Mouse (Mus musculus): ENCODE results near the gene Ccnt2. TPM values are rescaled to one million over a fixed set of nuclear protein-coding genes. Genes with fewer than 3 reads are reported as not detected.

Ccnt2 gene
- polyA plus RNA-seq, 1 experiment from 2014 or later = 24.7 TPM

DNA sequence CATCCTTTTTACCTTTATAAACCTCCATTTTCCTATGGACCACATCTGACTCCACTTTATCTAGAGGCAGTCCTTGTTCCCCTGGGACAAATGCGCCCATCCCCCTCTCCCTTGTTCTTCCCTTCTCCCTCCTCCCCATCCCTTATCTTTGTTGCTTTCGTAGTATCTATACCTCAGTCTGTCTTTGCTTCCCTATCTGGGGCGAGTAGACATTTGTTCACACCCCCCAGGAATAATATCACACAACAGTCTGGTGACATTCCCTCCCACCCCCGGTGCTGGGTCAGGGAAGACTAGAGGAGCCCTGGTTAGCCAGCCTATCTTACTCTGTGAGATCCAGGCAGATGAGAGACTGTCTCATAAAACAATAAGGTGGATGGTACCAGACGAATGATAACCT is 71.5 kb downstream of the Ccnt2 start:
- Histone ChIP-seq H3K36me3 (ENCODE audit: control insufficient read depth, insufficient read depth, low read length) (no peaks in the 10 kb centered on the region), H3K4me1 (replicated peaks; ENCODE audit: control insufficient read depth, insufficient read depth) (no peaks in the 10 kb centered on the region), H3K9ac (ENCODE audit: low read length) (no peak overlapping the region), H3K9me3 (ENCODE audit: control insufficient read depth, low read length) (no peaks in the 10 kb centered on the region), H3K4me3 (ENCODE audit: low read depth, low read length) (no peak overlapping the region), H3K27ac (replicated peaks) (no peak overlapping the region), H3K4me2 (replicated peaks; ENCODE audit: low read depth) (no peak overlapping the region), H3K27me3 (ENCODE audit: control insufficient read depth, insufficient read depth, low read length) (no peaks in the 10 kb centered on the region)
- ATAC-seq (ENCODE audit: low FRiP score, low TSS enrichment) (no peak), DNase-seq (ENCODE audit: low spot score) (no peak)
- 75% methylated on average over 5 of the region's 5 CpGs for WGBS
- TF ChIP-seq CTCF (IDR thresholded peaks at IDR 0.05; ENCODE audit: low read depth) (no peak), EP300 (optimal IDR thresholded peaks at IDR 0.05) (no peak)

DNA sequence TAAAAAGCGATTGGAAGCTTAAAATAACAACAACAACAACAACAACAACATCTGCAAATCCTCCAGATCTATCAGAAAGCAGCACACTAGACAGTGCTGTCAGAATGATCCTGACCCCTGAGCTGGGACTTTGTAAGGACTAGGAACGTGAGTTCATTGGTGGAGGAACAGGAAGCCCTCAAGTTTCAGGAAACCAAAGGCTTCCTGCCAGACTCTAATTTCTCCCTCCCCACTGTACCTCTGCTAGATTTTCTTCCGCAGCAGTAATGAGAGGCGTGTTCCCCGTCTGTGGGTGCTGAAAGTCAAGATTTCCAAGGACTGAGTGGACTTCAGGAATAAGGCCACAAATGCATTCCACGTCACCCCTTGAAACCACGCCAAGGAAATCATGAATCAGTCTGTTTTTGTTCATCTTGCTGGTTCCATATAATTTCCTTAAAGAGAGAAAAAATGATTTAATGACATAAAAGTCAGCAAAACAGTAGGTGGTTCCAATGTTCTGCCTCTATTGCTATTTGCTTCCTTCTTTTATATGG is 76.2 kb downstream of the Ccnt2 start:
- TF ChIP-seq CTCF (IDR thresholded peaks at IDR 0.05; ENCODE audit: low read depth) (no peak), EP300 (optimal IDR thresholded peaks at IDR 0.05) (no peak)
- WGBS = 71% methylated on average over 7 of the region's 7 CpGs
- no peak overlapping the region for H3K9ac ChIP-seq (ENCODE audit: low read length)
- H3K27me3 ChIP-seq (ENCODE audit: control insufficient read depth, insufficient read depth, low read length) = no peaks in the 10 kb centered on the region
- H3K4me1 ChIP-seq (replicated peaks; ENCODE audit: control insufficient read depth, insufficient read depth) = no peaks in the 10 kb centered on the region
- no peak for DNase-seq (ENCODE audit: low spot score)
- H3K9me3 ChIP-seq (ENCODE audit: control insufficient read depth, low read length) = no peaks in the 10 kb centered on the region
- ATAC-seq (ENCODE audit: low FRiP score, low TSS enrichment) = no peak
- no peak overlapping the region for H3K27ac ChIP-seq (replicated peaks)
- H3K4me3 ChIP-seq (ENCODE audit: low read depth, low read length) = no peak overlapping the region
- H3K36me3 ChIP-seq (ENCODE audit: control insufficient read depth, insufficient read depth, low read length) = no peaks in the 10 kb centered on the region
- H3K4me2 ChIP-seq (replicated peaks; ENCODE audit: low read depth) = no peak overlapping the region

DNA sequence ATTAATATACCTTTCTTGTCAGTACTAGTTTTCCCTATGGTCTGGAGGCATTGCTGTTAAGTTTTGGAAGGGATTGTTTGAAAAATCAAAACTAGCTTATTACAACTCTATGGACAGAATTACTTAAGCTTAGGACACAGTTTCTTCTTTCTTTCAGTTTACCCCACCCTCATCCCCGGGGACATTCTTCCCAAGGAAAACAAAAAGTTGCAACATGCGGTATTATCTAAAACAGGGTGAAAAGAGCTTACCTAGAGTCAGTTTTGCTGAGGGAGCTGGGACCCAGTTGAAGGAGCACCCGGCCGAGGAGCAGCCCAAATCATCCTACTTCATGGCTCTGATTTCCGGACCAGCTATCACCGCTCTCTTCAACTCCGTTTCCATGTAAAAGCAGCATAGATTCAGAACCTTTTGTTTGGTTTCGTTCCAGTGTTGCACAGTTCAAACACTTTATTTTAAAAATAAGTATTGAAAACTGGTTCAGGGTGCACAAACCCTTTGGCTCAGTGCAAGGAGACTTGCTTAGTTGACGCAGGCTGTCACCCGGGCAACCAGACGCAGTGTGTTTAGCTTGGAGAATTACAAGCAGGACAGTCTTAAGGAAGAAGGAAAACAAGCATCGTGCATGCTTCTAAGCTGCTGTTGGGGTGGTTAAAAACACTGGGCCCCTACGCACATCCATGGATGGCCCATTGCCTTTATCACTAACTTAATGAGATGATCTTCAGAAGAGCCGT is 80.7 kb downstream of the Ccnt2 start, which contains the start of gene Map3k19:
Gene Map3k19, minus strand, starts transcription at position 546 of the 737 bp plus-strand sequence.
- no peak for ATAC-seq (ENCODE audit: low FRiP score, low TSS enrichment)
- Histone ChIP-seq H3K27ac (replicated peaks) (no peak within 1 kb of the TSS), H3K4me2 (replicated peaks; ENCODE audit: low read depth) (no peak within 1 kb of the TSS), H3K9ac (ENCODE audit: low read length) (no peak within 1 kb of the TSS), H3K36me3 (ENCODE audit: control insufficient read depth, insufficient read depth, low read length) (no peaks in the 10 kb centered on the region), H3K9me3 (ENCODE audit: control insufficient read depth, low read length) (no peaks in the 10 kb centered on the region), H3K4me1 (replicated peaks; ENCODE audit: control insufficient read depth, insufficient read depth) (no peaks in the 10 kb centered on the region), H3K4me3 (ENCODE audit: low read depth, low read length) (no peak within 1 kb of the TSS), H3K27me3 (ENCODE audit: control insufficient read depth, insufficient read depth, low read length) (no peaks in the 10 kb centered on the region)
- no peak for DNase-seq (ENCODE audit: low spot score)
- 68% methylated on average over 14 of the region's 14 CpGs for WGBS
- TF ChIP-seq EP300 (optimal IDR thresholded peaks at IDR 0.05) = no peak
- TF ChIP-seq CTCF (IDR thresholded peaks at IDR 0.05; ENCODE audit: low read depth) = no peak

Other genes starting within 250 kb of the Ccnt2 start
- 0.61 and 0.69 TPM in 2 replicates for gene Tmem163, start 94.6 kb upstream of the Ccnt2 start, polyA plus RNA-seq (2015; fragmentation: Nextera tagmentation; extraction: Ambion mirVana)
- not detected in 2 replicates for gene Acmsd, start 44.8 kb upstream of the Ccnt2 start, polyA plus RNA-seq (2015; fragmentation: Nextera tagmentation; extraction: Ambion mirVana)
- not detected in 2 replicates for gene Map3k19, start 80.9 kb downstream of the Ccnt2 start, polyA plus RNA-seq (2015; fragmentation: Nextera tagmentation; extraction: Ambion mirVana)
- 13.5 and 13.8 TPM in 2 replicates for gene Rab3gap1, start 94.6 kb downstream of the Ccnt2 start, polyA plus RNA-seq (2015; fragmentation: Nextera tagmentation; extraction: Ambion mirVana)